Mouse (Mus musculus): ENCODE data around the gene Fsd1.
"Not testable (repeated sequence)": the region's sequence is repeated elsewhere in the genome, so short reads cannot be mapped to it uniquely, and the experiment has no call there.

DNA sequence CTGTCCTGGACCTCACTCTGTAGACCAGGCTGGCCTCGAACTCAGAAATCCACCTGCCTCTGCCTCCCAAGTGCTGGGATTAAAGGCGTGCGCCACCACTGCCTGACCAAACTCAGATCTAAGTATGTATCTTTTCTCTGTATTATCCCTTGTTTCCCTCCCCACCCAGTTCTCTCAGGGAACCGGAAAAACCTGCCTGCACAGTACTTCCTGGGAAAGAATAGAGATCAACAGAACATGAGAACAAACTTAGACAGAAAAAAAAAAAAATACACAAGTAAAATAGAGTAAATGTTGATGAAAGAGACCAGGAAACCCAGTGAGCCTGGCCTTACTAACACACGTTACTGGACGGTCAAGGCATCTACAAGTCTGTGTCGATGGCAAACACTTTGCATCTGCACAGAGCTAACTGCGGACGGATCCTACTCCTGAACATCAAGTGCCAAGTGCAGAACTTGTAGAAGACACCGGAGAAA is 41.9 kb upstream of the Fsd1 start:
- TF ChIP-seq CTCF (IDR thresholded peaks at IDR 0.05; ENCODE audit: borderline replicate concordance, extremely low read depth, insufficient read depth, insufficient read length); POLR2A (IDR thresholded peaks at IDR 0.05; ENCODE audit: borderline replicate concordance, extremely low read depth, insufficient read depth, insufficient read length, poor library complexity, severe bottlenecking): not testable (repeated sequence)

All from brain, embryonic 14.5 days (tissue).